Mouse (Mus musculus): ENCODE measurements around the gene Acvr1. TPM values are rescaled to one million over a fixed set of nuclear protein-coding genes. Genes with fewer than 3 reads are reported as not detected.

The Acvr1 gene
- polyA plus RNA-seq, 1 experiment from 2014 or later: 9.2 TPM

DNA sequence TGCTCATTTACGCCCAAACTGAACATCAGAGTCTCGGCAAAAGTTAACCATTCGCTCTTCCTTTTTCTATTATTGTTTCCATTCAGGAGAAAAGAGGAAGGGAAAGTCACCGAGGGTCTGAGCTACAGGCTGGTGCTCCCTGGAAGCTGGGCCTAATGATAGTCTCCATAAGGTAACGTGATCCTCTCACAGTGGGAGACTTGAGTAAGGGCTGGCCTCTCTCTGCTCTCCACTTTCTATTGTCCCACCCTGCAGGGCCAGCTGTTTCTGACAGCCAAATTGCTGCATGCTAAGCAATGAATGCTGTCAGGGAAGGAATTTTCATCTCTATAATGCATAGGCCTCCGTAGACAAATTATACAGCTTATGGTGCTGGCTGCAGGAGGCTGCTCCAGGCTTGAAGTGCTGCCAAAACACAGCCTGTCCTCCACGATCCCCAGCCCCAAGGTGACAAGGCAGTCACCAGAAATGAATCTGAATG, 33.4 kb downstream of the Acvr1 start:
- H3K27me3 ChIP-seq (replicated peaks): no peaks in the 10 kb centered on the region
- ATAC-seq (ENCODE audit: extremely low read depth, insufficient number of reproducible peaks, low FRiP score, low TSS enrichment): no peak

DNA sequence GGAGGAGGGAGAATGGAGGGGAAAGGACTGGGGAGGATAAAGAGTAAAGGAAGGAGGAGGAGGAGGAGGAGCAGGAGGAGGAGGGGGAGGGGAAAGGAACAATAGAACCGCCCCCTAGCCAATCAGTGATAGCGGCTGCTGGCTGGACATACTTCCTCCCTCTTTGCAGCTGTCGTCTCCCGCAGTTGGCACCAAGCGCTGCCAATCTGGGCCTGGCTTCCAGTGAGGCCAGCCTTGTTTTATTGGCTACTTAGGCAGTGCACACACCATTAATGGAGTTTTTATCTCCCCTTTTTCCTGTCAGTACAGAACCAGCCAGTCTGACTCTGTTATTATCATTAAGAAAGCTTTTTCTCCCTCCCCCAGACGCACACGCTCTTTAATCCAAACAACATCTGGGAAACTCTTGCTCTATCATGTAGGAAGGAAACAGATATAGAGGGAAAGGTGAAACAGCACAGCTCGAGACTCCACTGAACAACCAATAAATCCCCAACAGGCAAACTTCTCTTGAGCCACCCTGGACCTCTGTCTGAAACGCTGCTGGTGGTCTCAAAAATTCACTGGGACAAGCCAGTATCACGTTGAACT, 34.6 kb downstream of the Acvr1 start:
- peak; percentile 59; the same call in 1 of the 2 replicates for ATAC-seq (ENCODE audit: extremely low read depth, insufficient number of reproducible peaks, low FRiP score, low TSS enrichment)
- H3K4me2 ChIP-seq: peak overlapping the region; percentile 29
- peaks cover 11% of the 10 kb centered on the region; the same call in 1 of the 2 replicates for H3K36me3 ChIP-seq
- H3K9ac ChIP-seq: no peak overlapping the region
- H3K27me3 ChIP-seq (replicated peaks): no peaks in the 10 kb centered on the region
- no peaks in the 10 kb centered on the region for H3K9me3 ChIP-seq
- 0 out of 2 replicates have a peak overlapping the region, but pooled peaks have one; percentile 3 for H3K4me3 ChIP-seq
- 16% methylated on average over 9 of the region's 10 CpGs for WGBS
- H3K27ac ChIP-seq (replicated peaks): peak overlapping the region; percentile 94
- peaks cover 99% of the 10 kb centered on the region for H3K4me1 ChIP-seq

More for the DNA sequence above, 33.4 kb downstream of the Acvr1 start:
- H3K9ac ChIP-seq: peak overlapping the region; percentile 70
- peaks cover 16% of the 10 kb centered on the region; the same call in 1 of the 2 replicates for H3K36me3 ChIP-seq
- H3K4me2 ChIP-seq: peak overlapping the region; percentile 53
- peak overlapping the region; percentile 94 for H3K27ac ChIP-seq (replicated peaks)
- WGBS: 24% methylated on average over 7 of the region's 7 CpGs
- H3K9me3 ChIP-seq: no peaks in the 10 kb centered on the region
- H3K4me1 ChIP-seq: peaks cover 99% of the 10 kb centered on the region
- H3K4me3 ChIP-seq: 0 out of 2 replicates have a peak overlapping the region, but pooled peaks have one; percentile 5

DNA sequence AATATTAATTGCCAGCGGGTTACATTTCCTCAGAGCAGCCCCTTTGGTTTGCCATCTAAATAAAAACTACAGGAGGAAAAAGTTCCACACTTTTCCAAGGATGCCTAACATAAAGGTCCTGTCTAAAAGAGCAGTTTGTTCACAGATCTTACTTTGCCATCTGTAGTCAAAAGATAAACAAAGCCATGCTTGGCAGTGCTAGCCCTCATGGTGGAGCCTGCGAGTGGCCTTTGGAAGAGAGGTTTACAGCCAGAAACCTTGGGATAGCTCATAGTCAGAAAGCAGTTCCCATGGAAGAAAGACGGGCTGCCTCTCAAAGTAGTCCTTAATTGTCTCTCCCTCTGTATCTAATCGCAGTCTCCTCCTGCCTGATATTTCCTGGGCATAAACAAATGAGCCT, 36.4 kb downstream of the Acvr1 start:
- H3K27me3 ChIP-seq (replicated peaks): no peaks in the 10 kb centered on the region
- WGBS: 54% methylated on average over 4 of the region's 4 CpGs
- no peak overlapping the region for H3K4me3 ChIP-seq
- H3K4me1 ChIP-seq: peaks cover 92% of the 10 kb centered on the region
- peak overlapping the region; percentile 94 for H3K27ac ChIP-seq (replicated peaks)
- no peaks in the 10 kb centered on the region for H3K36me3 ChIP-seq
- H3K4me2 ChIP-seq: no peak overlapping the region
- no peak overlapping the region for H3K9ac ChIP-seq
- H3K9me3 ChIP-seq: no peaks in the 10 kb centered on the region
- no peak for ATAC-seq (ENCODE audit: extremely low read depth, insufficient number of reproducible peaks, low FRiP score, low TSS enrichment)

DNA sequence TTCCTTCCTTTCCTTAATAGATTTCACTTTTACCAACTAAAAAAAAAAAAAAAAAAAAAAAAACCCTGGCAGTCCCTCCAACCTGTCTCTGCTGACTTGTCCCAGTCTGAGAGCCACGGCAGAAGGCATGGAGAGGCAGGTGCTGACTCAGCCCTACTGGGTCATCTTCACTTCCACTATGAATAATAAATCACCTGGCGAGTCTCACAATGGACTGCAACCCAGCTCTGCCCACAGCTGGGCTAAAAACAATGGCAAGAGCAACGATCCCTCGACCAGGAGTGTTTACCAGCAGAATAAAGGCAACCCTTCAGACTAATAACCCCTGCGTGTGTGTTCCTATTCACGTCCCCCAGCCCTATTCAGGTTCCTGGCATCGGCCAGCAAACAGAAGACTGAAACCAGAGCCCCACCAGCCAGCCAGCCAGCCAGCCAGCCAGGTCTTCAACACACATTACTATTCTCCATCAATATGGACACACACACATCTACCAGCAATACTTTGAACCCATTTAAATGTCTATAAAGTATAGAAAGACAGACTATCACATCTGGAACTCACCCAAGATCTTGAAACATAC, 37.0 kb downstream of the Acvr1 start:
- peak overlapping the region; percentile 28; the same call in 1 of the 2 replicates for H3K9ac ChIP-seq
- 44% methylated on average over 7 of the region's 7 CpGs for WGBS
- no peaks in the 10 kb centered on the region for H3K9me3 ChIP-seq
- peak overlapping the region; percentile 58 for H3K27ac ChIP-seq (replicated peaks)
- H3K4me3 ChIP-seq: no peak overlapping the region
- no peaks in the 10 kb centered on the region for H3K27me3 ChIP-seq (replicated peaks)
- no peak for ATAC-seq (ENCODE audit: extremely low read depth, insufficient number of reproducible peaks, low FRiP score, low TSS enrichment)
- H3K4me1 ChIP-seq: peaks cover 92% of the 10 kb centered on the region
- no peaks in the 10 kb centered on the region for H3K36me3 ChIP-seq
- no peak overlapping the region for H3K4me2 ChIP-seq

DNA sequence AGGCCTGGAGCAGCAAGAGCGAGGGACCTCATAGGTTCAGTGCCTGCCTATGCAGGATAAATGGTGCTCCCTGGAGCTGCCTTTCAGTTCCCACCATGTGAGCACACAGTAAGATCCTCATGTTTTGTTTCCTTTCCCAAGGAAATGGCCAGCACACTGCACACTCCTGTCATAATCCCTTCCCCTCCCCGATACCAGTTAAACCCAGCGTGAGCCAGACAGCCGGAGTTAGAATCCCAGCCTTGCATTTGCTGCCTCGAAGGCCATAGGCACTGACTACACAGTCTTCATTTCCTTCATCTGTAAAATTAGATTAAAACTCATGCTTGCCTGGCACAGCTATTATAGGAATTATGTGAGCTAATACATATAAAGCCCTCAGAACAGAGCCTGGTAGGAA, 37.6 kb downstream of the Acvr1 start:
- Histone ChIP-seq H3K36me3 (no peaks in the 10 kb centered on the region), H3K27ac (replicated peaks) (peak overlapping the region; percentile 58; the same call in 1 of the 2 replicates), H3K4me3 (no peak overlapping the region), H3K9me3 (no peaks in the 10 kb centered on the region), H3K27me3 (replicated peaks) (no peaks in the 10 kb centered on the region), H3K4me2 (no peak overlapping the region), H3K9ac (no peak overlapping the region), H3K4me1 (peaks cover 92% of the 10 kb centered on the region)
- no peak for ATAC-seq (ENCODE audit: extremely low read depth, insufficient number of reproducible peaks, low FRiP score, low TSS enrichment)
- WGBS: 70% methylated on average over 5 of the region's 5 CpGs

DNA sequence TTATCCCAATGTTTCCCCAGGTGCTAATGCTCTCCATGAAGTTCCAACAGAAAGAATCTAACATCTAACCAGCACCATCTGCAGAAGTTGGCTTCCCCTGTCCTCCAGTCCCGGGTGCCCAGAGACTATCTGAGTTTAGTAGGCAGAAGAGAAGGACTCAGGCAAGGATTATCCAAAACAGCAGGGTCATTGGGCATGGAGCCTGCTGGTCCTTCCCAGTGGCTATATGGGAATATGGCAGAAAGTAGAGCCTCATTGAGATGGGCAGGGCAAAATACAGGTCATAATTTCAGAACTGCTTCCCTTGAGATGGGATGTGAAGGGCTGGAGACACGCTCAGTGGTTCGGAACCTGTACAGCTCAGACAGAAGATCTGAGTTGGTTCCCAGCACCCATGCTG, 39.2 kb downstream of the Acvr1 start:
- Histone ChIP-seq H3K4me1 (peaks cover 91% of the 10 kb centered on the region), H3K27ac (replicated peaks) (peak overlapping the region; percentile 58), H3K9me3 (no peaks in the 10 kb centered on the region), H3K4me2 (no peak overlapping the region), H3K36me3 (no peaks in the 10 kb centered on the region), H3K4me3 (no peak overlapping the region), H3K9ac (no peak overlapping the region), H3K27me3 (replicated peaks) (no peaks in the 10 kb centered on the region)
- no peak for ATAC-seq (ENCODE audit: extremely low read depth, insufficient number of reproducible peaks, low FRiP score, low TSS enrichment)
- 79% methylated on average over 3 of the region's 3 CpGs for WGBS

DNA sequence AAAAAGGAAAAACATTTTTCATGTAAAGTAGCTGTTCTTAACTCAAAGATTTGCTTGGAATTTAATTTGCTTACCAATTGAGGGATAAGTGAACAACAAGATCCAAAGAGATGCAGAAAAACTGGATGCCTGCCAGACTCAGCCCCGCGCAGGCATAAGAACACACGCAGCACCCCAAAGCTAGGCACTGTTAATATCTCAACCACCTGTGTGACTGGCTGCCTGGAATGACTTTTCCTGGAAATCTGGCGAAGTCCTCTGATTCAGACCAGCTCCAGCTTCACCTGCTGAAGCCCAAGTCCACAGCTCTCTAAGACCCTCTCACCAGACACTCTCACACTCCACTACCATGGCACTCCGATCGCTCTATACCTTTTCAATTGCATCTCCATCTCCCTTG, 42.6 kb downstream of the Acvr1 start:
- Histone ChIP-seq H3K4me3 (no peak overlapping the region), H3K27me3 (replicated peaks) (no peaks in the 10 kb centered on the region), H3K9ac (no peak overlapping the region), H3K9me3 (no peaks in the 10 kb centered on the region), H3K4me2 (no peak overlapping the region), H3K36me3 (no peaks in the 10 kb centered on the region), H3K27ac (replicated peaks) (0 out of 2 replicates have a peak overlapping the region, but pooled peaks have one; percentile 24), H3K4me1 (peaks cover 91% of the 10 kb centered on the region)
- 77% methylated on average over 6 of the region's 6 CpGs for WGBS
- ATAC-seq (ENCODE audit: extremely low read depth, insufficient number of reproducible peaks, low FRiP score, low TSS enrichment): no peak

- no peak overlapping the region for H3K9ac ChIP-seq
- H3K27me3 ChIP-seq (replicated peaks): no peaks in the 10 kb centered on the region
- peaks cover 91% of the 10 kb centered on the region for H3K4me1 ChIP-seq
- no peak overlapping the region for H3K27ac ChIP-seq (replicated peaks)
- no peaks in the 10 kb centered on the region for H3K9me3 ChIP-seq
- ATAC-seq (ENCODE audit: extremely low read depth, insufficient number of reproducible peaks, low FRiP score, low TSS enrichment): no peak
- H3K36me3 ChIP-seq: no peaks in the 10 kb centered on the region
- no peak overlapping the region for H3K4me2 ChIP-seq
- WGBS: 88% methylated on average over 5 of the region's 5 CpGs
- H3K4me3 ChIP-seq: no peak overlapping the region
Measured at GRCm38 (mm10) chr2:58523894-58524293, 43.1 kb downstream of the Acvr1 start.

GRCm38 (mm10) chr2:58523097-58523496, 43.9 kb downstream of the Acvr1 start:
- no peak for ATAC-seq (ENCODE audit: extremely low read depth, insufficient number of reproducible peaks, low FRiP score, low TSS enrichment)
- Histone ChIP-seq H3K4me2 (no peak overlapping the region), H3K9ac (no peak overlapping the region), H3K4me3 (no peak overlapping the region), H3K9me3 (no peaks in the 10 kb centered on the region), H3K27ac (replicated peaks) (no peak overlapping the region), H3K27me3 (replicated peaks) (no peaks in the 10 kb centered on the region), H3K36me3 (no peaks in the 10 kb centered on the region), H3K4me1 (peaks cover 91% of the 10 kb centered on the region)
- 66% methylated on average over 12 of the region's 12 CpGs for WGBS

GRCm38 (mm10) chr2:58521621-58522020, 45.3 kb downstream of the Acvr1 start:
- H3K36me3 ChIP-seq: no peaks in the 10 kb centered on the region
- WGBS: 79% methylated on average over 6 of the region's 6 CpGs
- H3K27me3 ChIP-seq (replicated peaks): no peaks in the 10 kb centered on the region
- no peak overlapping the region for H3K4me3 ChIP-seq
- H3K27ac ChIP-seq (replicated peaks): peak overlapping the region; percentile 53
- H3K9ac ChIP-seq: no peak overlapping the region
- H3K4me1 ChIP-seq: peaks cover 91% of the 10 kb centered on the region
- H3K4me2 ChIP-seq: no peak overlapping the region
- H3K9me3 ChIP-seq: no peaks in the 10 kb centered on the region
- ATAC-seq (ENCODE audit: extremely low read depth, insufficient number of reproducible peaks, low FRiP score, low TSS enrichment): no peak

GRCm38 (mm10) chr2:58520727-58521126, 46.2 kb downstream of the Acvr1 start:
- H3K4me1 ChIP-seq: peaks cover 97% of the 10 kb centered on the region
- WGBS: 45% methylated on average over 9 of the region's 9 CpGs
- H3K4me2 ChIP-seq: 0 out of 2 replicates have a peak overlapping the region, but pooled peaks have one; percentile 7
- H3K27ac ChIP-seq (replicated peaks): peak overlapping the region; percentile 53
- no peaks in the 10 kb centered on the region for H3K27me3 ChIP-seq (replicated peaks)
- no peak for ATAC-seq (ENCODE audit: extremely low read depth, insufficient number of reproducible peaks, low FRiP score, low TSS enrichment)
- no peaks in the 10 kb centered on the region for H3K36me3 ChIP-seq
- H3K9me3 ChIP-seq: no peaks in the 10 kb centered on the region
- no peak overlapping the region for H3K4me3 ChIP-seq
- no peak overlapping the region for H3K9ac ChIP-seq

Measured in heart, embryonic 13.5 days (tissue).